Mouse (Mus musculus) A20 (cell line): ENCODE results near the gene Bcar1.

Source experiments
- DNase-seq: peaks from one replicate; pipeline ENCODE4 v3.0.0-alpha.2; 2011; ENCODE audit warnings: low read depth, low spot score

Bcar1 gene

DNA sequence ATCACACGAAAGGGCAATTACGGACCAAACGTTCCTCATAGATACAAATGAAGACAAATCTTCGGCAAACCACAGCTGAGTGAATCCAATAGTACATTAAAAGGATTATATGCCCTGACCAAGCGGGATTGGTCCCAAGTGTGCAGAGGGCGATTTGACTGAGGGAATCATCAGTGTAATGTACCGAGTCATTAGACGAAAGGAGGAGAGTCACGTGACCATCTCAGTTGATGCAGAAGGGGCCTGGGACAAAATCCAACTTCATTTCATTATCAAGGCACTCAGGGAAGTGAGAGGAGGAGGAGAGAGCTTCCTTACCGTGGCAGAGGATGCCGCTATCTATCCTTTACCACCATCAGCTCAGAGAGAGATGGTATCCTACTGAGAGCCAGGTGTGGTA lies 62.5 kb downstream of the Bcar1 start:
- no peak for DNase-seq

DNA sequence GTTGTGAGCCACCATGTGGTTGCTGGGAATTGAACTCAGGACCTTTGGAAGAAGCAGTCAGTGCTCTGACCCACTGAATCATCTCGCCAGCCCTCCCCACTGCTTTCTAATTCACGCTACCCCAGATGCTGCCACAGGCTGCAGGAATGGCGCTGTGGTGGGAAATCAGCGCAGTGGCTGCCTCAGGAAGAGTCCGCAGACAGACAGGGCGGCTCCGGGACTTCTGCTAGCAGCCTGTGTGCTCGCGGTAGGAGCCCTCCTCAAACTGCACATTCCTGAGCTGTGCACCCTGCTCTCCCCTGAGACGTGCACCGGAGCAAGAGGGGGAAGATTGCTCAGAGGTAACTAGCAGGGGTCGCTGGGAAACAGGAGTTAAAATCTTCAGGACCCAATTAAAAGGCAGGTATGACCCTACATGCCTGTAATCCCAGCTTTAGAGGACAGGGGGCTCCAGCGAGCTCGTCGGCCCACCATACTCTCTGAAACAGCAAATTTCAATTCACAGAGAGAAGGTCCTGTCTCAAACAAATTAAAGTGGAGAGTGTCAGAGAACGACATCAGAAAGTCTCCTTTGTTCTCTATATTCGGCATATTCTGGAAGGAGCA lies 63.1 kb downstream of the Bcar1 start:
- peak; percentile 27 for DNase-seq

DNA sequence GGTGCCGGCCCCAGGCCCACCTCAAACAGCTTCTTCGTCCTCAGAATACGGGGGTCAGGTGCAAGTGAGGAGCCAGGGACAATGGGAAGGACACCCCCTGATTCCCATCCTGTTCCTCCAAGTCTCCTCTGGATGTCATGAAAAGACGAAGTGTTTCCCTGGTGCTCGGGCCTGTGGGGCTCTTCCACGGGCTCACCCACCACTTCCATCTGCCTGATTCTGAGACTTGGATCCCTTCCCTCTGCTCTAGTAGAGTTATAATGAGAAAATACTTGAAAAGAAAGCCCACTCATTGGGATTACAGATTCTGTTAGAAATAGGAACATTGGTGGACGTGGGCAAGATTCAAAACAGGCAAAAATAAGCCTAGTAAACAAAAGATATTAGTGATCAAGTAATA lies 64.8 kb downstream of the Bcar1 start:
- DNase-seq = no peak

DNA sequence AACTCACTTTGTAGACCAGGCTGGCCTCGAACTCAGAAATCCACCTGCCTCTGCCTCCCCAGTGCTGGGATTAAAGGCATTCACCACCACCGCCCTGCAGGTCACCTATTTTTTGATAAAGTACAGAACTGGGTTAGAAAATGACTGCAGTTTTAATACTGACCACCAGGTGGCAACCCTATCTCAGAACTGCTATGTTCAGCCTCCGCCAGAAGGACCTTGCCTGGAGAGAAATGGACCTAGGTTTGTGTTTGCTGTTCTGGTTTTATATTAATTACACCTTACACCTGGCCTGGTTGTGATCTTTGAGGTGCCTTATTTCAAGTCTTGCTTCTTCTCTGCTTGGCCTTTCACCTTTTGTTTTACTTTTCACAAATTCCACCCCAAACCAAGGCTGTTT lies 65.5 kb downstream of the Bcar1 start:
- peak; percentile 71 for DNase-seq

DNA sequence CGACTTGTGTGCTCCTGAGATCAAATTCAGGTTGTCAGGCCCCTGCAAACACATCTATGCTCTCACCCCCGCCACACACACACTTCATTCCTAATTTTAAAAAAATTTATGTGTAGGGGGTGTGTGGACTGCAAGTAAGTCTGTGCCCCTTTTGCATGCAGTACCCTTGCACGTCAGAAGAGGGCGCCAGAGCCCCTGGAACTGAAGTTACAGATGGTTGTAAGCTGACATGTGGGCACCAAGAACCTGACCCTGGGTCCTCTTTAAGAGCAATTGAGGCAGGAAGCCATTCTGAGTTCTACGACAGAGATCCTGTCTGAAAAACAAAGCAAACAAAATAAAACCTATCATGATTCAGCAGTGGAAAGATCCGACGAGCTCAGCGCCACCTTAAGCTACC lies 67.4 kb downstream of the Bcar1 start:
- DNase-seq = peak; percentile 29

DNA sequence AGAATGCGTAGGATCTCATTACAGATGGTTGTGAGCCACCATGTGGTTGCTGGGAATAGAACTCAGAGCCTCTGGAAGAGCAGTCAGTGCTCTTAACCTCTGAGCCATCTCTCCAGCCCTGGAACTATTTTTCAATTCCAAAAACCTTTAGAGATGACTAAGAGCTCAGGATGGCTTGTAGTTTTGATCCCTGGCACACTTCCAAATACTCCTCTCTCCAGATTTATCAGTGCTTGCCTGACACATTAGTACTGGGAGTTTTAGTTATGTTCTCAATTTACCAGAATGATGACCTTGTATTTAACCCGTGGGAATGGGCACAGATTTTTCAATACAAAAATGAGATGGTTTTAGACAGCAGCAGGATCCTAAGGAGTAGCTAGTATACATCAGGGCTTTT lies 76.9 kb downstream of the Bcar1 start:
- DNase-seq = no peak

DNA sequence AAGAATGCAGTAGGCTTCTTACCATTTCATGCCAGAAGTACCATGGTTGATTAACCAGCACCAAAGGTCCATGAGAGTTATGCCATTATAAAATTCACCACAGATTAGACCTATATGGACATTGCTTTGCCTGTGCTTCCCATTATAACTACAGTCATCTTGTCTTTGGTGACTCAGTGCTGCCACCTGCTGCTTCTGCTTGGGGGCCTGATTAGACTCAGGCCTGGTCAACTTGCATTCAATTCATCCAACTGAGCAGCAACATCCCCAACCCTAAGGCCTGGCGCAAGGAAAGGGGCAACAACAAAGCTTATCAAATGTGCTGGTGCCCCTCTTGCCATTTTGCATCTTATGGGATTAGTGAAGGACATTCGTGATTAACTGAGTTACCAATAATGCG lies 81.1 kb downstream of the Bcar1 start:
- DNase-seq = peak; percentile 73
